In the genomic region with DNA sequence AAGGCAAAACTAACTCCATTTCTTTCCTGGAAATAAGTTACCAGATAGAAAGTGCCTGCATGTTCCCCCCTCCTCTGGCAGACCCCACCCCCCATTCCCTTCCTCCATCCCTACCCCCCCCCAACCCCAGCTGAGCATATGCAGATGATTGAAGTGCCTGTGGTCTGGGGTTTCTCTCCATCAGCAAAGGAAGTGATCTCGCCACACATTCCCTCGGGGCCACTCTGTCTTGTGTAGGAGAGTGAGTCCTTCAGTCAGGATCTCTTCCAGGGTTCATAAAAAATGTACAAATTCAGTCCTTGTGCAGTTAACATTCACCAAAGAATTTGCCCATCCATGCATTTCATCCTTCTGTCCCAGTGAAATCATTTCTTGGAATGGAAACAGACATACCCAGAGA, we compare ENCODE assay signal across 30 mouse cellular contexts.
DNase-seq lines count a peak whose midpoint lies in the region; ATAC-seq and TF ChIP-seq lines count a peak whose summit lies in the region.
"Had no signal": no experiment of that assay in that cellular context is flagged by ENCODE, and none has a peak within 500 bp of the region (broad histone marks: within the 10 kb centered on the region; RNA-seq: fewer than 3 reads in every experiment).

No protein-coding gene starts in this region.

- ATAC-seq in neural tube, embryonic 15.5 days (ENCODE audit: low FRiP score), result no peak
- no peak for ATAC-seq in embryonic facial prominence, embryonic 14.5 days (ENCODE audit: low read depth)
- ATAC-seq: forebrain, embryonic 15.5 days; inflammation-experienced regulatory T-cells, adult 6 months; midbrain, embryonic 16.5 days had no signal

- DNase-seq in neural tube, embryonic 10.5 days (ENCODE audit: extremely low spot score, low spot score), result peak; percentile 32
- DNase-seq in embryo, embryonic 11.5 days (ENCODE audit: low read depth, low spot score), result peak; percentile 22
- DNase-seq in embryonic facial prominence, embryonic 14.5 days (ENCODE audit: low spot score), result peak; percentile 61
- no peak for DNase-seq in frontal cortex, postnatal 14 days (ENCODE audit: low spot score in 2 of 2)
- no peak for DNase-seq in gastrocnemius, postnatal 10 days
- DNase-seq in layer of hippocampus, adult 2 months (ENCODE audit: low spot score in 2 of 2), result no peak
- DNase-seq: adrenal gland, postnatal 25 days; cerebellum, adult 11-12 months; cerebellum, postnatal 10 days; gastrocnemius, postnatal 14 days; heart, postnatal 14 days; kidney, adult 11 months; kidney, postnatal 25 days; liver, embryonic 13.5 days; lung, adult 2 months; lung, postnatal 10 days; right cerebral cortex, postnatal 25 days; thymus, postnatal 14 days had no signal

- no peak overlapping the region for H3K9ac ChIP-seq in neural tube, embryonic 15.5 days (replicated peaks)
- no peak overlapping the region for H3K9ac ChIP-seq in embryonic facial prominence, embryonic 14.5 days (ENCODE audit: low read depth, low read length)
- H3K9ac ChIP-seq: forebrain, embryonic 15.5 days; hindbrain, embryonic 15.5 days; kidney, embryonic 15.5 days; limb, embryonic 15.5 days; liver, embryonic 13.5 days; neural tube, embryonic 12.5 days had no signal

- 60% methylated on average over 2 of the region's 2 CpGs for WGBS in neural tube, embryonic 15.5 days
- WGBS in embryonic facial prominence, embryonic 14.5 days, result 28% methylated on average over 2 of the region's 2 CpGs

- no peak overlapping the region for H3K4me3 ChIP-seq in neural tube, embryonic 15.5 days (replicated peaks)
- H3K4me3 ChIP-seq in embryonic facial prominence, embryonic 14.5 days (ENCODE audit: low read depth, low read length), result no peak overlapping the region
- H3K4me3 ChIP-seq in layer of hippocampus, adult 2 months, result no peak overlapping the region
- H3K4me3 ChIP-seq: forebrain, embryonic 10.5 days; forebrain, embryonic 15.5 days; hindbrain, embryonic 10.5 days; hindbrain, embryonic 15.5 days; kidney, embryonic 15.5 days; limb, embryonic 10.5 days; limb, embryonic 15.5 days; liver, embryonic 13.5 days; midbrain, embryonic 10.5 days; neural tube, embryonic 12.5 days had no signal

- H3K36me3 ChIP-seq in neural tube, embryonic 15.5 days, result no peaks in the 10 kb centered on the region
- H3K36me3 ChIP-seq in embryonic facial prominence, embryonic 14.5 days (ENCODE audit: control insufficient read depth, insufficient read depth, low read length), result no peaks in the 10 kb centered on the region
- H3K36me3 ChIP-seq: forebrain, embryonic 10.5 days; forebrain, embryonic 15.5 days; hindbrain, embryonic 10.5 days; hindbrain, embryonic 15.5 days; kidney, embryonic 15.5 days; limb, embryonic 10.5 days; limb, embryonic 15.5 days; liver, embryonic 13.5 days; midbrain, embryonic 10.5 days; neural tube, embryonic 12.5 days had no signal

- TF ChIP-seq CTCF in layer of hippocampus, adult 2 months (conservative IDR thresholded peaks at IDR 0.05), result no peak

- no peak overlapping the region for H3K4me2 ChIP-seq in neural tube, embryonic 15.5 days
- H3K4me2 ChIP-seq in embryonic facial prominence, embryonic 14.5 days (ENCODE audit: low read depth, low read length), result no peak overlapping the region
- H3K4me2 ChIP-seq: forebrain, embryonic 15.5 days; hindbrain, embryonic 15.5 days; kidney, embryonic 15.5 days; limb, embryonic 15.5 days; liver, embryonic 13.5 days; neural tube, embryonic 12.5 days had no signal

- H3K27ac ChIP-seq in neural tube, embryonic 15.5 days (replicated peaks), result no peak overlapping the region
- no peak overlapping the region for H3K27ac ChIP-seq in embryonic facial prominence, embryonic 14.5 days (replicated peaks; ENCODE audit: low read depth, low read length)
- H3K27ac ChIP-seq in layer of hippocampus, adult 2 months, result no peak overlapping the region
- H3K27ac ChIP-seq: forebrain, embryonic 10.5 days; forebrain, embryonic 15.5 days; hindbrain, embryonic 15.5 days; kidney, embryonic 15.5 days; limb, embryonic 15.5 days; liver, embryonic 13.5 days; midbrain, embryonic 10.5 days; neural tube, embryonic 12.5 days had no signal

- no peaks in the 10 kb centered on the region for H3K9me3 ChIP-seq in neural tube, embryonic 15.5 days (replicated peaks)
- H3K9me3 ChIP-seq in embryonic facial prominence, embryonic 14.5 days (ENCODE audit: control insufficient read depth, low read length), result no peaks in the 10 kb centered on the region
- H3K9me3 ChIP-seq: forebrain, embryonic 10.5 days; forebrain, embryonic 15.5 days; hindbrain, embryonic 10.5 days; hindbrain, embryonic 15.5 days; kidney, embryonic 15.5 days; limb, embryonic 10.5 days; limb, embryonic 15.5 days; liver, embryonic 13.5 days; midbrain, embryonic 10.5 days; neural tube, embryonic 12.5 days had no signal

- no peaks in the 10 kb centered on the region for H3K4me1 ChIP-seq in neural tube, embryonic 15.5 days
- H3K4me1 ChIP-seq in embryonic facial prominence, embryonic 14.5 days (ENCODE audit: control insufficient read depth, insufficient read depth, low read length), result peaks cover 16% of the 10 kb centered on the region
- H3K4me1 ChIP-seq: hindbrain, embryonic 15.5 days; liver, embryonic 13.5 days; neural tube, embryonic 12.5 days had no signal

- 0 out of 2 replicates have a peak, but pooled peaks cover 2% of the 10 kb centered on the region for H3K27me3 ChIP-seq in neural tube, embryonic 15.5 days (replicated peaks)
- no peaks in the 10 kb centered on the region for H3K27me3 ChIP-seq in embryonic facial prominence, embryonic 14.5 days (replicated peaks; ENCODE audit: control insufficient read depth, insufficient read depth, low read length)
- H3K27me3 ChIP-seq: forebrain, embryonic 15.5 days; hindbrain, embryonic 15.5 days; kidney, embryonic 15.5 days; limb, embryonic 15.5 days; liver, embryonic 13.5 days; neural tube, embryonic 12.5 days had no signal

Comparison
In these comparisons a context has a peak if more than half of its experiments do, and no peak if none do; other contexts are left out.
1. DNase-seq: peak in neural tube, embryonic 10.5 days (single experiment), embryo, embryonic 11.5 days (single experiment) and embryonic facial prominence, embryonic 14.5 days (single experiment); none in frontal cortex, postnatal 14 days (0 of 2), gastrocnemius, postnatal 10 days (single experiment) and layer of hippocampus, adult 2 months (0 of 2).